Mouse (Mus musculus) embryonic facial prominence, embryonic 15.5 days (tissue): ENCODE measurements at regions not wholly inside any gene's neighbourhood (a gene's known extent, or its start where the extent isn't known, plus 50 kb on each side); places are given as distances from the start of the nearest gene placed in this dataset.

Experiments used
- ATAC-seq: fragments of 200-750 bp; cut with Nextera tagmentation; 2 replicates; pipeline ENCODE4 v1.8.0; 2017; ENCODE audit warnings: low read depth, moderate TSS enrichment; ENCODE audit not compliant: insufficient number of reproducible peaks, low FRiP score, low TSS enrichment
- H3K27ac ChIP-seq: fragments of 300-500 bp; sonication (generic); replicated peaks from 2 replicates; pipeline ENCODE4 v1.5.1; 2015; ENCODE audit warnings: mild to moderate bottlenecking, inconsistent platforms
- H3K27me3 ChIP-seq: fragments of 300-500 bp; sonication (generic); 2 replicates; pipeline ENCODE4 v1.6.1; 2015; ENCODE audit warnings: inconsistent platforms
- H3K36me3 ChIP-seq: fragments of 300-500 bp; sonication (generic); 2 replicates; pipeline ENCODE4 v1.6.1; 2015; ENCODE audit warnings: mild to moderate bottlenecking, inconsistent platforms
- H3K4me1 ChIP-seq: fragments of 300-500 bp; sonication (generic); 2 replicates; pipeline ENCODE4 v1.6.1; 2015; ENCODE audit warnings: inconsistent platforms
- H3K4me2 ChIP-seq: fragments of 300-500 bp; sonication (generic); replicated peaks from 2 replicates; pipeline ENCODE4 v1.6.1; 2015; ENCODE audit warnings: mild to moderate bottlenecking, inconsistent platforms
- H3K4me3 ChIP-seq: fragments of 300-500 bp; sonication (generic); replicated peaks from 2 replicates; pipeline ENCODE4 v1.5.1; 2015; ENCODE audit warnings: mild to moderate bottlenecking, inconsistent platforms
- H3K9ac ChIP-seq: fragments of 300-500 bp; sonication (generic); 2 replicates; pipeline ENCODE4 v1.6.1; 2015; ENCODE audit warnings: inconsistent platforms
- H3K9me3 ChIP-seq: fragments of 300-500 bp; sonication (generic); replicated peaks from 2 replicates; pipeline ENCODE4 v1.6.1; 2016; ENCODE audit warnings: inconsistent platforms
- WGBS: fragments of 180-500 bp; shearing (Covaris S2); methylation state at CpG from one replicate; pipeline ENCODE4 v1.1.7; 2015; 5-methylcytosine and 5-hydroxymethylcytosine counted together

GRCm38 (mm10) chr3:35473351-35473750 lies 280.6 kb upstream of the Atp11b start:
- no peaks in the 10 kb centered on the region for H3K9me3 ChIP-seq
- no peak for ATAC-seq
- no peak overlapping the region for H3K27ac ChIP-seq
- H3K9ac ChIP-seq: no peak overlapping the region
- no peak overlapping the region for H3K4me2 ChIP-seq
- H3K36me3 ChIP-seq: no peaks in the 10 kb centered on the region
- no peak overlapping the region for H3K4me3 ChIP-seq
- peaks cover 6% of the 10 kb centered on the region; the same call in 1 of the 2 replicates for H3K27me3 ChIP-seq
- H3K4me1 ChIP-seq: peaks cover 9% of the 10 kb centered on the region; the same call in 1 of the 2 replicates
- WGBS: 82% methylated on average over 7 of the region's 7 CpGs

- 23% methylated on average over 6 of the region's 6 CpGs for WGBS
- H3K4me3 ChIP-seq: no peak overlapping the region
These were observed 279.5 kb upstream of the Atp11b start for GRCm38 (mm10) chr3:35474361-35474760.

GRCm38 (mm10) chr3:35475326-35475725 lies 278.6 kb upstream of the Atp11b start:
- no peaks in the 10 kb centered on the region for H3K9me3 ChIP-seq
- WGBS: 62% methylated on average over 7 of the region's 7 CpGs
- no peak overlapping the region for H3K4me3 ChIP-seq
- H3K27me3 ChIP-seq: peaks cover 10% of the 10 kb centered on the region; the same call in 1 of the 2 replicates
- H3K36me3 ChIP-seq: no peaks in the 10 kb centered on the region
- no peak overlapping the region for H3K9ac ChIP-seq
- H3K27ac ChIP-seq: no peak overlapping the region
- H3K4me2 ChIP-seq: no peak overlapping the region
- ATAC-seq: no peak
- H3K4me1 ChIP-seq: peaks cover 9% of the 10 kb centered on the region; the same call in 1 of the 2 replicates

More at GRCm38 (mm10) chr3:35474361-35474760, 279.5 kb upstream of the Atp11b start:
- ATAC-seq: 0 out of 2 replicates have a peak, but pooled peaks have one; percentile 19
- 0 out of 2 replicates have a peak overlapping the region, but pooled peaks have one; percentile 6 for H3K4me2 ChIP-seq
- no peak overlapping the region for H3K27ac ChIP-seq
- peaks cover 9% of the 10 kb centered on the region; the same call in 1 of the 2 replicates for H3K4me1 ChIP-seq
- no peak overlapping the region for H3K9ac ChIP-seq
- peaks cover 6% of the 10 kb centered on the region; the same call in 1 of the 2 replicates for H3K27me3 ChIP-seq
- no peaks in the 10 kb centered on the region for H3K36me3 ChIP-seq
- H3K9me3 ChIP-seq: no peaks in the 10 kb centered on the region

- Histone ChIP-seq H3K4me2 (no peak overlapping the region), H3K9ac (no peak overlapping the region), H3K27ac (no peak overlapping the region), H3K4me1 (no peaks in the 10 kb centered on the region), H3K27me3 (peaks cover 30% of the 10 kb centered on the region), H3K9me3 (no peaks in the 10 kb centered on the region), H3K4me3 (no peak overlapping the region), H3K36me3 (no peaks in the 10 kb centered on the region)
- WGBS: 62% methylated on average over 18 of the region's 18 CpGs
- no peak for ATAC-seq
These were observed 272.9 kb upstream of the Atp11b start for GRCm38 (mm10) chr3:35480714-35481695.

DNA sequence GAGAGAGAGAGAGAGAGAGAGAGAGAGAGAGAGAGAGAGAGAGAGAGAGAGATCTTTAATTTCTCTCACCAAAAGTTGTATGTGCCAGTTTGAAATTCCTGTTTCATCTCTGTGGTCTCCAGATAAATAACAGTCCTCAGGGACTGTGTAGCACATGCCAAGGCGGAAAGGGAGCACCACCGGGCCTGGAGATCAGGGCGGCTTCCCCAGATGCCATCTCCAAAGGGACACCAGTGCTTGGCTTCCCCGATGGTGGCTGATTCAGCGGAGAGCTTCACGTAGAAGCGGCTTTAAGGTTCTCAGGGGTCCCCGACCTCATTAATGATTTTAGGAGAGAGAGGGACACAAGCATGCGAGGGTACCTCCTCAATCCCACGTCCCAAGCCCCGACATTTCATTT lies 272.1 kb upstream of the Atp11b start:
- Histone ChIP-seq H3K4me2 (peak overlapping the region; percentile 25), H3K27ac (no peak overlapping the region), H3K36me3 (no peaks in the 10 kb centered on the region)

GRCm38 (mm10) chr3:35482296-35482695 lies 271.6 kb upstream of the Atp11b start:
- Histone ChIP-seq H3K4me3 (no peak overlapping the region), H3K4me1 (no peaks in the 10 kb centered on the region), H3K9ac (no peak overlapping the region), H3K27ac (no peak overlapping the region), H3K4me2 (peak overlapping the region; percentile 25), H3K9me3 (no peaks in the 10 kb centered on the region), H3K27me3 (peaks cover 30% of the 10 kb centered on the region), H3K36me3 (no peaks in the 10 kb centered on the region)
- 3% methylated on average over 6 of the region's 6 CpGs for WGBS
- no peak for ATAC-seq

More for the DNA sequence above, 272.1 kb upstream of the Atp11b start:
- 33% methylated on average over 11 of the region's 11 CpGs for whole genome bisulfite sequencing
- Histone ChIP-seq H3K4me3 (no peak overlapping the region), H3K4me1 (no peaks in the 10 kb centered on the region), H3K9me3 (no peaks in the 10 kb centered on the region), H3K27me3 (peaks cover 30% of the 10 kb centered on the region), H3K9ac (no peak overlapping the region)
- no peak for ATAC-seq

DNA sequence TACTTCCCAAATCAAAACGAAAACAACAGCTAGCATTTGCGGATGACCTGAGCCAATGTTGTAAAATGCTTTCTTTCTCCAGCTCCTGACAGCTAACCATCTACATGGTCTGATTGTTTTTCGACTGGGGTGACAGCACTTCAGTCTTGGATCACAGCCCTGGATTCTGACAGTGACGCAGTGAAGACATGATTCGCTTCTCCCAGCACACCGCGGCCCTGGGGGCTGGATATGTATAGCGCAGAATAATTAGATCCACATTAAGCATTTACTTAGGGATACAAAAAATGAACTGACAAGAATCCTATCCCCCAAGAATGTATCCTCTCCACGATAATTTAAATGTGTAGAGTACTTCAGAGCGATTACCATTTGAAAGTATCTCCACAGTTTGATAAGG lies 271.1 kb upstream of the Atp11b start:
- Histone ChIP-seq H3K9me3 (no peaks in the 10 kb centered on the region), H3K36me3 (no peaks in the 10 kb centered on the region), H3K27ac (no peak overlapping the region), H3K9ac (no peak overlapping the region), H3K4me1 (no peaks in the 10 kb centered on the region), H3K4me3 (no peak overlapping the region), H3K4me2 (no peak overlapping the region), H3K27me3 (peaks cover 30% of the 10 kb centered on the region)
- no peak for ATAC-seq
- WGBS: 63% methylated on average over 10 of the region's 10 CpGs

- H3K9me3 ChIP-seq: no peaks in the 10 kb centered on the region
- ATAC-seq: no peak
- WGBS: 70% methylated on average over 9 of the region's 9 CpGs
- no peaks in the 10 kb centered on the region for H3K27me3 ChIP-seq
- H3K9ac ChIP-seq: no peak overlapping the region
- no peaks in the 10 kb centered on the region for H3K36me3 ChIP-seq
- H3K4me2 ChIP-seq: no peak overlapping the region
- H3K4me3 ChIP-seq: no peak overlapping the region
- H3K27ac ChIP-seq: no peak overlapping the region
- no peaks in the 10 kb centered on the region for H3K4me1 ChIP-seq
These were observed 257.7 kb upstream of the Atp11b start for GRCm38 (mm10) chr3:35496027-35496824.

DNA sequence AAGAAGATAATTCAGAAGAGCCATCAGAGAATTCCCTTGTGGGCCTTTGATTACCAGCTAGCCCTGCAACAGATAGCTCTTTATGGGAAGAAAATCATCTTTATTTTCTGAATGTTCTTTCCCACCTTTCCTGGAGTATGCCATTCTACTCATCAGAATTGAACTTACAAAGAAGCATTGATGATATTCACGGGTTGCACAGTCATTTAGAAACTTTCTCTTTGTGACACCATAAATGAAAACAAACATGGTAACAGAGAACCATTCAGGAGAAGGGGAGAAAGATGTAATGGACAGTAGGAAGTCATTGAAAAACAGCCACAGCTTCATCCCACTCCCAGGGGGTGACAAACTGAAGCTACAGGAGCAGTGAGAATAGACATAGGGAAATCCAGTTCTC lies 243.6 kb upstream of the Atp11b start:
- no peaks in the 10 kb centered on the region for H3K4me1 ChIP-seq
- H3K4me3 ChIP-seq: no peak overlapping the region
- no peaks in the 10 kb centered on the region for H3K36me3 ChIP-seq
- no peaks in the 10 kb centered on the region for H3K27me3 ChIP-seq
- no peaks in the 10 kb centered on the region for H3K9me3 ChIP-seq
- no peak overlapping the region for H3K4me2 ChIP-seq
- no peak overlapping the region for H3K27ac ChIP-seq
- ATAC-seq: no peak
- H3K9ac ChIP-seq: no peak overlapping the region
- WGBS: 65% methylated on average over 1 of the region's 1 CpGs

- H3K27me3 ChIP-seq: no peaks in the 10 kb centered on the region
- H3K9ac ChIP-seq: no peak overlapping the region
- H3K9me3 ChIP-seq: no peaks in the 10 kb centered on the region
- H3K27ac ChIP-seq: no peak overlapping the region
- H3K36me3 ChIP-seq: no peaks in the 10 kb centered on the region
- H3K4me3 ChIP-seq: no peak overlapping the region
- 83% methylated on average over 4 of the region's 4 CpGs for WGBS
- H3K4me2 ChIP-seq: no peak overlapping the region
- H3K4me1 ChIP-seq: no peaks in the 10 kb centered on the region
- no peak for ATAC-seq
These were observed 237.4 kb upstream of the Atp11b start for GRCm38 (mm10) chr3:35516517-35516916.

DNA sequence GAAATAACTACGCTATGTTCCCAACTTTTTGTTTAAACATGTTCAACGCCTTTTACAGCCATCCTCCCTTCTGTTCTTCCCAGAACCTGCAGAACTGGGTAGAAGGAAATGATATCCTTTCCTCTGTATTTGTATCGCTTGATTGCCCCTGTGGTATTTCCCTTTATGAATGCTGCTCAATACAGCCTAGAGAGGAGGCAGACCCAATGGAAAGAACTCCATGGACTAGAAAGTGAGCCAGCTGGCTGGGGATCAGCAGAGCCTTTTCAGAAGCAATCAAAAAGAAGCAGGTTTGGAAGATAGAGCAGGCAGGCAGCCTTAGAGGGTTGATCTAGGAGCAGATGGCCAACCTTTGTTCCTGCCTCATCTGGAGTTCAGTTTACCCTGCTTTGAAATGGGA lies 233.8 kb upstream of the Atp11b start:
- Histone ChIP-seq H3K27me3 (no peaks in the 10 kb centered on the region), H3K4me2 (no peak overlapping the region), H3K4me3 (no peak overlapping the region), H3K4me1 (no peaks in the 10 kb centered on the region), H3K36me3 (no peaks in the 10 kb centered on the region), H3K9ac (no peak overlapping the region), H3K27ac (no peak overlapping the region), H3K9me3 (no peaks in the 10 kb centered on the region)
- WGBS: 64% methylated on average over 3 of the region's 3 CpGs
- ATAC-seq: peak; percentile 72
